Mouse (Mus musculus): ENCODE data around the gene Thra. TPM values are rescaled to one million over a fixed set of nuclear protein-coding genes. Genes with fewer than 3 reads are reported as not detected.

The Thra gene
- polyA plus RNA-seq, 1 experiment from 2014 or later: 11.6 TPM

- H3K4me3 ChIP-seq: peak overlapping the region; percentile 97
- under 1% methylated on average over 30 of the region's 30 CpGs for WGBS
- no peaks in the 10 kb centered on the region for H3K27me3 ChIP-seq (ENCODE audit: low read depth, poor library complexity, severe bottlenecking)
- H3K9me3 ChIP-seq (replicated peaks): no peaks in the 10 kb centered on the region
- peak overlapping the region; percentile 99 for H3K27ac ChIP-seq
- H3K4me1 ChIP-seq: peaks cover 59% of the 10 kb centered on the region
- peaks cover 22% of the 10 kb centered on the region for H3K36me3 ChIP-seq
- no peak for DNase-seq (ENCODE audit: low spot score)
These were observed 54.1 kb downstream of the Thra start for GRCm38 (mm10) chr11:98794469-98795014.

- H3K36me3 ChIP-seq: peaks cover 29% of the 10 kb centered on the region
- DNase-seq (ENCODE audit: low spot score): peak; percentile 93
- H3K27ac ChIP-seq: peak within 1 kb of the TSS; percentile 99
- H3K27me3 ChIP-seq (ENCODE audit: low read depth, poor library complexity, severe bottlenecking): no peaks in the 10 kb centered on the region
- H3K4me1 ChIP-seq: peaks cover 55% of the 10 kb centered on the region
- WGBS: 2% methylated on average over 62 of the region's 89 CpGs
- peak within 1 kb of the TSS; percentile 97 for H3K4me3 ChIP-seq
- no peaks in the 10 kb centered on the region for H3K9me3 ChIP-seq (replicated peaks)
These were observed 54.7 kb downstream of the Thra start, which contains the start of gene Msl1 for GRCm38 (mm10) chr11:98795015-98795713. Gene Msl1 (plus strand): TSS chr11:98795516.

GRCm38 (mm10) chr11:98795714-98796514, 55.5 kb downstream of the Thra start:
- Histone ChIP-seq H3K4me3 (peak overlapping the region; percentile 97), H3K27ac (peak overlapping the region; percentile 99), H3K36me3 (peaks cover 36% of the 10 kb centered on the region), H3K4me1 (peaks cover 53% of the 10 kb centered on the region), H3K9me3 (replicated peaks) (no peaks in the 10 kb centered on the region), H3K27me3 (ENCODE audit: low read depth, poor library complexity, severe bottlenecking) (no peaks in the 10 kb centered on the region)
- under 1% methylated on average over 66 of the region's 74 CpGs for WGBS
- no peak for DNase-seq (ENCODE audit: low spot score)

- peak overlapping the region; percentile 99 for H3K27ac ChIP-seq
These were observed 56.2 kb downstream of the Thra start for GRCm38 (mm10) chr11:98796515-98797216.

GRCm38 (mm10) chr11:98797306-98797705, 56.9 kb downstream of the Thra start:
- H3K36me3 ChIP-seq: peaks cover 50% of the 10 kb centered on the region
- H3K9me3 ChIP-seq (replicated peaks): no peaks in the 10 kb centered on the region
- H3K27me3 ChIP-seq (ENCODE audit: low read depth, poor library complexity, severe bottlenecking): no peaks in the 10 kb centered on the region
- WGBS: 24% methylated on average over 5 of the region's 5 CpGs
- H3K4me3 ChIP-seq: peak overlapping the region; percentile 97
- peaks cover 50% of the 10 kb centered on the region for H3K4me1 ChIP-seq
- peak overlapping the region; percentile 99; the same call in 1 of the 2 replicates for H3K27ac ChIP-seq
- DNase-seq (ENCODE audit: low spot score): no peak

More at GRCm38 (mm10) chr11:98796515-98797216, 56.2 kb downstream of the Thra start:
- H3K36me3 ChIP-seq: peaks cover 44% of the 10 kb centered on the region
- DNase-seq (ENCODE audit: low spot score): peak; percentile 88
- H3K9me3 ChIP-seq (replicated peaks): no peaks in the 10 kb centered on the region
- WGBS: 5% methylated on average over 23 of the region's 23 CpGs
- peak overlapping the region; percentile 97 for H3K4me3 ChIP-seq
- H3K4me1 ChIP-seq: peaks cover 52% of the 10 kb centered on the region
- no peaks in the 10 kb centered on the region for H3K27me3 ChIP-seq (ENCODE audit: low read depth, poor library complexity, severe bottlenecking)

GRCm38 (mm10) chr11:98797909-98798308, 57.5 kb downstream of the Thra start:
- no peak overlapping the region for H3K27ac ChIP-seq
- no peak for DNase-seq (ENCODE audit: low spot score)
- peaks cover 56% of the 10 kb centered on the region for H3K36me3 ChIP-seq
- peak overlapping the region; percentile 97 for H3K4me3 ChIP-seq
- peaks cover 47% of the 10 kb centered on the region for H3K4me1 ChIP-seq
- H3K9me3 ChIP-seq (replicated peaks): no peaks in the 10 kb centered on the region
- WGBS: 75% methylated on average over 4 of the region's 4 CpGs
- H3K27me3 ChIP-seq (ENCODE audit: low read depth, poor library complexity, severe bottlenecking): no peaks in the 10 kb centered on the region

GRCm38 (mm10) chr11:98804605-98805004, 64.2 kb downstream of the Thra start, which contains the start of gene Casc3:
Gene Casc3 (plus strand): TSS chr11:98804905.
- H3K36me3 ChIP-seq: peaks cover 89% of the 10 kb centered on the region
- no peaks in the 10 kb centered on the region for H3K27me3 ChIP-seq (ENCODE audit: low read depth, poor library complexity, severe bottlenecking)
- no peak within 1 kb of the TSS for H3K27ac ChIP-seq
- no peak for DNase-seq (ENCODE audit: low spot score)
- no peak within 1 kb of the TSS for H3K4me3 ChIP-seq
- no peaks in the 10 kb centered on the region for H3K9me3 ChIP-seq (replicated peaks)
- 89% methylated on average over 5 of the region's 5 CpGs for WGBS
- H3K4me1 ChIP-seq: peaks cover 10% of the 10 kb centered on the region

GRCm38 (mm10) chr11:98808417-98808816, 68.0 kb downstream of the Thra start:
- Histone ChIP-seq H3K4me1 (peaks cover 25% of the 10 kb centered on the region), H3K27ac (no peak overlapping the region), H3K27me3 (ENCODE audit: low read depth, poor library complexity, severe bottlenecking) (no peaks in the 10 kb centered on the region), H3K36me3 (peaks cover 77% of the 10 kb centered on the region), H3K4me3 (peak overlapping the region; percentile 93; the same call in 1 of the 2 replicates), H3K9me3 (replicated peaks) (no peaks in the 10 kb centered on the region)
- 85% methylated on average over 2 of the region's 2 CpGs for WGBS
- DNase-seq (ENCODE audit: low spot score): no peak

GRCm38 (mm10) chr11:98809457-98810290, 69.2 kb downstream of the Thra start:
- peaks cover 77% of the 10 kb centered on the region for H3K36me3 ChIP-seq
- DNase-seq (ENCODE audit: low spot score): peak; percentile 98
- WGBS: under 1% methylated on average over 84 of the region's 84 CpGs
- peak overlapping the region; percentile 97 for H3K27ac ChIP-seq
- peak overlapping the region; percentile 93 for H3K4me3 ChIP-seq
- H3K9me3 ChIP-seq (replicated peaks): no peaks in the 10 kb centered on the region
- peaks cover 25% of the 10 kb centered on the region for H3K4me1 ChIP-seq
- no peaks in the 10 kb centered on the region for H3K27me3 ChIP-seq (ENCODE audit: low read depth, poor library complexity, severe bottlenecking)

GRCm38 (mm10) chr11:98810686-98811085, 70.2 kb downstream of the Thra start:
- DNase-seq (ENCODE audit: low spot score): no peak
- WGBS: 68% methylated on average over 7 of the region's 7 CpGs
- H3K27ac ChIP-seq: peak overlapping the region; percentile 97
- no peaks in the 10 kb centered on the region for H3K27me3 ChIP-seq (ENCODE audit: low read depth, poor library complexity, severe bottlenecking)
- peaks cover 77% of the 10 kb centered on the region for H3K36me3 ChIP-seq
- H3K9me3 ChIP-seq (replicated peaks): no peaks in the 10 kb centered on the region
- peak overlapping the region; percentile 93 for H3K4me3 ChIP-seq
- peaks cover 25% of the 10 kb centered on the region for H3K4me1 ChIP-seq

GRCm38 (mm10) chr11:98816706-98817239, 76.3 kb downstream of the Thra start:
- 95% methylated on average over 1 of the region's 1 CpGs for WGBS
- no peak overlapping the region for H3K4me3 ChIP-seq
- H3K36me3 ChIP-seq: peaks cover 98% of the 10 kb centered on the region

More at GRCm38 (mm10) chr11:98816706-98817239, 76.3 kb downstream of the Thra start:
- H3K9me3 ChIP-seq (replicated peaks): no peaks in the 10 kb centered on the region
- DNase-seq (ENCODE audit: low spot score): no peak
- H3K27ac ChIP-seq: no peak overlapping the region
- no peaks in the 10 kb centered on the region for H3K27me3 ChIP-seq (ENCODE audit: low read depth, poor library complexity, severe bottlenecking)
- no peaks in the 10 kb centered on the region for H3K4me1 ChIP-seq

Measured in limb, embryonic 10.5 days (tissue).